Mouse (Mus musculus) spleen, adult 18-20 months (tissue): Measurements from ENCODE around the gene Pcbp4.
"Not testable (repeated sequence)": the region's sequence is repeated elsewhere in the genome, so short reads cannot be mapped to it uniquely, and the experiment has no call there.

Experiments
- DNase-seq, 2 experiments: peaks; one replicate each; pipeline ENCODE4 v3.0.0; 2022; ENCODE audit warnings: mixed read lengths in 2 of 2

The Pcbp4 gene

DNA sequence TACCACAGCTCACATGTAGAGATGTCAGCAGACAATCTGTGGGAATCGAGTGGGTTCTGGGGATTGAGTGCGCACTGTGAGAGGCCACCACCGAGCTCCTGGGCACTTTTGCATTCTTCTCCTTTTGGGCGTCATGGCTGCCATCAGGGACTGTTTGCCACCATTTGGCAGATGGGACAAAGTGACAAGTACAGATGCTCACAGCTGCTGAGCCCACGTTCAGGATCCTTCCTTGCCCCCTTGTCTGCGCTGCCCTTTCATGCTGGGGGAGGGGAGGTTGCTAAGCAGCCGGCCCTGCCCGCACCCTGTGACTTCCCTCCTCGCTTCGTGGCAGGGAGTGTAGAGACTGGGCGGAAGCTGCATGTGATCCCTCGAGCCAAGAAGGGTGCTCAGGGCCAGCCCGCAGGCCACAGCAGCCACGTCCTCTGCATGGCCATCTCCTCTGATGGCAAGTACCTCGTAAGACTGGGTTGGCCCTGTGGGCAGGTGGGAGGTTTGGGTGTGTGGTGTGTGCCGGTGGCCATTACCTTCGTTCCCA is 29.6 kb downstream of the Pcbp4 start:
- peak in 1 of 2 experiments; percentile 3 for DNase-seq

DNA sequence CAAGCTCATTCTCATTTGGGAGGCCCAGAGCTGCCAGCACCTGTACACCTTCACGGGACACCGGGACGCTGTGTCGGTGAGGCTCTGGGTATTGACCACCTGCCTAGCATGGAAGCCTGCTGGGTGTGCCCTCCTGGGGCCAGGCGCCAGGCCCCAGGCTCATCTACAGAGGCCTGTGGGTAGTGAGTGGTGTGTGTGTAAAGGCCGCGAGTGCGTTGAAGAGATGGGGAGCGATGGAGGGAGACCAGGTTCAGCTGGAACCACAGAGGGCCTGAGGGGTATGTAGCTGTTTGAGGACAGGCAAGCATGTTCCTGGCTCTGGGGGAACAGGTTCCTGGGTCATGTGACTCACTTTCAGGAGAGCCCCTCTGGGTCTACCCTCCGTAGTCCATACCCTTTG is 30.0 kb downstream of the Pcbp4 start:
- no peak for DNase-seq

DNA sequence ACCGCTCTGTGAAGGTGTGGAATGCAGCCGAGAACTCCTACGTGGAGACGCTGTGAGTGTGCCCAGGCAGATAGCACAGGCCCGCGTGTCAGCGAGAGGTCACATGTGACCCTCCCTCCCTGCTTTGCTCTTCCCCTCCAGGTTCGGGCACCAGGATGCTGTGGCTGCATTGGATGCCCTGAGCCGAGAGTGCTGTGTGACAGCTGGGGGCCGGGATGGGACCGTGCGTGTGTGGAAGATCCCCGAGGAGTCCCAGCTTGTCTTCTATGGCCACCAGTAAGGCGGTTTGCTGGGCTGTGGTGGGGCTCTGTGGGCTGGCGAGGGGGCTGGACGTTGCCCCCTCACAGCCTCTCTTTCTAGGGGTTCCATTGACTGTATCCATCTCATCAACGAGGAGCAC is 30.5 kb downstream of the Pcbp4 start:
- DNase-seq: no peak

DNA sequence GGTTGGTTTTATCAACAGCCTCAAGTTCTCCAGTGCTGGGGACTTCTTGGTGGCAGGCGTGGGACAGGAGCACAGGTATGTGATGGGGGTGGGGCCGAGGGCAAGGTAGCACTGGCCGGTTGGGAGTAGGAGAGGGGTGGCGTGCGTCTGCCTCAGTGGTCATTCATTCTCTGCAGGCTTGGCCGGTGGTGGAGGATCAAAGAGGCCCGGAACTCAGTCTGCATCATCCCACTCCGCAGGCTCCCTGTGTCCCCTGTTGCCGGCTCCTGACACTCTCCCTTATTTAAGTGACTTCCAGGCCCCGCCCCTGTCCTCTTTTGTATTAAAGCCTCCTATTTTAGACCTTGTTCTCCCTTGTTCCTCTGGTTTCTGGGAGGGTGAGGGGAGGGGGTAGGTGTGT is 32.0 kb downstream of the Pcbp4 start:
- no peak for DNase-seq

DNA sequence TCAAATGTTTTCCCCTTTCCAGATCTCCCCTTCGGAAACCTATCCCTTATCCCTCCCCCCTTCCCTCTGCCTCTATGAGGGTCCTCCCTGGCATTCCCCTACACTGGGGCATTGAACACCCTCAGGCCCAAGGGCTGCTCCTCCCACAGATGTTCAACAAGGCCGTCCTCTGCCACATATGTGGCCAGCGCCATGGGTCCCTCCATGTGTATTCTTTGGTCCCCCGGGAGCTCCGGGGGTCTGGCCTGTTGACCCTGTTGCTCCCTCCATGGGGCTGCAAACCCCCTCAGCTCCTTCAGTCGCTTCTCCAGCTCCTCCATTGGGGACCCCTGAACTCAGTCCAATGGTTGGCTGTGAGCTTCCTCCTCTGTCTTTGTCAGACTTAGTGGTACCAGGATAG is 34.5 kb downstream of the Pcbp4 start:
- DNase-seq: not testable (repeated sequence)

DNA sequence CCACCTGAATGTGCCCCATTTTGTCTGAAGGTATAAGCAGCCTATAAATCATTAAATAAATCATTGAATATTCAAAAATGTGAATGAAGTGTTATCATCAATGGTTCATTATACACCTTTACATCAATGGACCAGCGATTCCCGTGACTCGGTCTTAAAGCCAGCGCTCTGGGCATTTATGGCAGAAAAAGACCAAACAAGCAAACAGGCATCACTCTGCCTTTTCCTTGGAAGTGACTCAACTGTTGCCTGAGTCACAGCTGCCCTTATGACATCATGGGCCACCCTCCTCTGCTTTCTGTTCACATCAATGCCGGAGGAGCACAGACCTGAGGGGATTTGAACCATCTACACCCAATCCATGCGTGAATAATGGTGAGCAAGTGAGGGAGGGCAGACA is 46.6 kb downstream of the Pcbp4 start, which contains the start of gene Iqcf1:
Iqcf1 (plus strand) TSS at position 301 of the 400 bp plus-strand sequence.
- DNase-seq: no peak

DNA sequence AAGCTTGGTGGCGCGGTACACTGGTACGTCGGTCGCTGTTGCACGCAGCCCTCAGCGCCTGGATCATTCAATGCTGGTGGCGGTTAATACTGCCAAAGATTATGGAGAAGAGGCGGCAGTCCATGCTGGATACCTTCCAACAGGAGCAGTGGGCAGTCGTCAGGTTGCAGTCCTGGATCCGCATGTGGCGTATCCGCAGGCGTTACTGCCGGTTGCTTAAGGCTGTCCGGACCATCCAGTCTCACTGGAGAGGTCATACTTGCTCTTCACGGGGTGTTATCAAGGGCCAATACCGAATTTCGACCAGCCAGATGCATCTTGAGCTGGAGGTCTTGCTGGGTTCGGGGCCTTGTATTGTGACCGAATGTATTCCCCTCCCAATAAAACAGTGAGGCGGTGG is 48.8 kb downstream of the Pcbp4 start:
- DNase-seq: no peak

DNA sequence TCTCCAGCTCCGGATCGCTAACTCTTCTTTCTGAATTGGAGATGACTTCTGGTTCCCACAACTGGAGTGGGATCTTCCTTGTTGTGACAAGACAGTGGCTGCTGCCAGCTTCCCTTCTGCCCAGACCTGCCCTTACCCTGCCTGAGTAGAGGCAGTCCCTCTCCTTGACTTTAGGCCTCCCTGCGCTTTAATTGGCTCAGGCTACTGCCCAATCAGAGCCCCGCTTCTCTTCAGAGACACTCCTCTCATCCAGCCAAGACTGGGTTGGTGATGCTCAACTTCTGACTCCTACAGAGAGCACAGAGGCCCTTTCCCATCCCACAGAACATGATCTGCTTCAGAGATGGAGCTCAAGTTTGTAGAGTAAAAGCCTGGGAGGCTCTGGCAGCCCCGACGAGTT is 51.2 kb downstream of the Pcbp4 start:
- no peak for DNase-seq

DNA sequence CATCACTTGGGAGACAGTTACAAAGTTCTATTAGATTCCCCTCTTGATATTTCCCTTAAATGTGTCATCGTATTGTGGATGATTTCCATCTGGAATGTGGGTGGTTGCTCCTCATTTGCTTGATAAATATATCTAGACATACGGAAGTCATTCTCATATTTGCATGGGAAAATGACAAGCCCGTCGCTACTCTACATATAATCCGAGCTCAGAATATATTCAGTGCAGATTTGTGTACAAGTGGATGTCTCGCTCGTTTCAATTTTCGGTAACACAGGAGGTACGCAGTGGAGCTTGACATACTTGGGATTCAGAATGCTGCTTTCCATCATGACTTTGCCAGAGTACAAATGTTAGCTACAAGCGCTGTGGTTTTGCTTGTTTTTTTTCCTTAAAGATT is 56.3 kb downstream of the Pcbp4 start:
- DNase-seq: no peak

DNA sequence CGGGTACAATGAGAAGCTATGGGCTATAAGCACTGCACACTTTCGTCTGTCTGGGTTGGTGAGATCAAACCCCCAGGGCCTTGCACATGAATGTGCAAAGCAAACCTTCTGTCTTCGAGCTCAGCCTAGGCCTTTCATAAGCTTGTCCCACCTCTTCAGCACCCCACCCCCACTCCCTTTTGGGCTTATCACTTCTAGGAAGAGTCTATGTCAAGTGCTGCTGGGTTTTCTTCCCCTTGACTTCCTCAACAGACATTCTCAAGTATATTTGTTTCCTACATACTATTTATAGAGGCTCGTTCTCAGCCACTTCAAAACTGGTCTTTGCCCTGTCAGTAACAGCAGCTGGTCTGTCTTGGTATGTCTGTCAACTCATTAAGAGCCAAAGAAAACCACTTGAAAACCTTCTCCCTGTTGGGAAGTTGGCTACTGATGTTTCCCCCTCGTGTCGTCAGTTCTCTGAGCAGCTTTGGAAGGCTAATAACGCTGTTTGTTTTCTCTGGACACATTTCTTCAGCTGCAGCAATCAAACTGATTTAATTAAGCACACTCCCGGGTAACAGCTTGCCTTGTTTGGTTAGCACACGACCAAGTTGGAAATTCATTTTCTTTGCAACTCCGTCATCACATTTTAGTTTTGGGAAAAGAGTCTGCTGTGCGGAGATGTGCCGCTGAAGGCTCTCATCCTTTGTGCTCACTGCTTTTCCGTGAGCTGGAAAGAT is 59.8 kb downstream of the Pcbp4 start:
- DNase-seq: no peak

DNA sequence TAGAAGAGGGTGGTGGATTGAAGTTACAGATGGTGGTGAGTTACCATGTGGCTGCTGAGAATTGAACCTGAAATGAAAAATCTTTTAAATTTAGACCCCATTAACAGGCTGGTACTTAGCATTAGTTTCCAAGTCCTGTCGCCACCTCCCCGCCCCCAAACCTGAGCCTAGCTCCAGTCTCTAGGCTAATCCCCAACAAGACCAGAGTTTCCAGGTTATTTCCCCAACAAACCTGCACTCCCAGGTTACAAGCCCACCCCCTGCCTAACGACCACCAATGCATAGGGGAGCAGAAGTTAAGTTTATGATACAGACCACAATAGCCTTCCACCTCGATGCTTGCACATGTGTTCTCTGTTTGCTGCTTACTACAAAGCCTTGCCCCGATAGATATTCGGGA is 60.5 kb downstream of the Pcbp4 start:
- no peak for DNase-seq
